Mouse (Mus musculus) liver, adult 2 months (tissue): ENCODE measurements around the gene Lce1b. TPM values are rescaled to one million over a fixed set of nuclear protein-coding genes. Genes with fewer than 3 reads are reported as not detected.

Source experiments
- DNase-seq: peaks from one replicate; pipeline ENCODE4 v3.0.0-alpha.2; 2011; ENCODE audit warnings: low read depth, low spot score; ENCODE audit errors: extremely low read depth
- H3K27ac ChIP-seq: fragments of 200-500 bp; replicated peaks from 2 replicates; pipeline ENCODE4 v1.5.1; 2012; ENCODE audit warnings: low read depth, mild to moderate bottlenecking, control low read depth, inconsistent platforms, low read length; ENCODE audit not compliant: insufficient read depth
- H3K27me3 ChIP-seq: fragments of 200-500 bp; 2 replicates; pipeline ENCODE4 v1.6.1; 2012; ENCODE audit warnings: mild to moderate bottlenecking, moderate library complexity, low read length, inconsistent platforms; ENCODE audit not compliant: control insufficient read depth, insufficient read depth
- H3K36me3 ChIP-seq: fragments of 200-500 bp; 2 replicates; pipeline ENCODE4 v1.6.1; 2012; ENCODE audit warnings: low read length, inconsistent platforms; ENCODE audit not compliant: control insufficient read depth, insufficient read depth
- H3K4me1 ChIP-seq: fragments of 200-500 bp; 2 replicates; pipeline ENCODE4 v1.6.1; 2011; ENCODE audit warnings: low read length; ENCODE audit not compliant: control insufficient read depth, insufficient read depth
- H3K4me3 ChIP-seq: fragments of 200-500 bp; 2 replicates; pipeline ENCODE4 v1.5.1; 2011; ENCODE audit warnings: low read depth, mild to moderate bottlenecking, control low read depth, low read length, moderate library complexity; ENCODE audit not compliant: insufficient read depth
- H3K79me2 ChIP-seq: fragments of 200-500 bp; 2 replicates; pipeline ENCODE4 v1.6.1; 2012; ENCODE audit warnings: inconsistent platforms, mild to moderate bottlenecking, low read length, moderate library complexity; ENCODE audit not compliant: control insufficient read depth, insufficient read depth
- H3K9ac ChIP-seq: fragments of 200-500 bp; 2 replicates; pipeline ENCODE4 v1.6.1; 2012; ENCODE audit warnings: low read depth, mild to moderate bottlenecking, control low read depth, inconsistent platforms, low read length
- CTCF ChIP-seq: fragments of 200-500 bp; IDR thresholded peaks from 2 replicates; pipeline ENCODE4 v1.5.1; 2011; ENCODE audit warnings: low read depth, low read length, control low read depth
- POLR2A ChIP-seq: fragments of 200-500 bp; IDR thresholded peaks from 2 replicates; pipeline ENCODE4 v1.6.1; 2011; ENCODE audit warnings: low read length, control low read depth; ENCODE audit not compliant: insufficient read depth; ENCODE audit errors: extremely low read depth
- WGBS: fragments of 180-500 bp; shearing (Covaris S2); methylation state at CpG from one replicate; pipeline ENCODE4 v1.1.7; 2018; 5-methylcytosine and 5-hydroxymethylcytosine counted together
- polyA plus RNA-seq: library from polyadenylated mRNA; depleted of rRNA; stranded (reverse); fragments of >200 nt; gene quantifications from 2 replicates; pipeline ENCODE4 v1.2.3, GENCODE M21; 2012; rRNA removed
- total RNA-seq: library from RNA; depleted of rRNA; stranded (reverse); fragments of >200 nt; gene quantifications from 2 replicates; pipeline ENCODE4 v1.2.3, GENCODE M21; 2014; rRNA removed

Lce1b gene
- total and polyA plus RNA-seq, 2 experiments = not detected

DNA sequence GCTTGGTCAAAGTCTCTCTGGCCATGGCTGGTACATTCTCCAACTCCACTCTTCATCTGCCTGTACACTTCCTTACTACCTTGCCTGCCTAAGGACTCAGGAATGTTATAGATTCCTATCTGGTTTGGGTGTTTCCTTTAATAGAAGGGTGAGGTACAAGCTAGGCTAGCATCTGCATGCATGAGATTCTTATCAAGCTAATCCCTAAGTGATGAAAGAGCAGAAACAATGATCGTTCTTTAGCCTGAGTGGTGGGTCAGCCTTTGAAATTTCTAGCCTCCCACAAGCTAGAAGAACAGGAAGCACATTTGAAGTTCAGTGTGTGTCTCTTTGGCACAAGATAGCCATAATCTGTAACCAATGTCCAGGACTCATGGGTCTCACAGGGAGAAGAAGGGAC is 46.9 kb downstream of the Lce1b start:
- TF ChIP-seq CTCF (no peak), POLR2A (no peak)
- Histone ChIP-seq H3K27ac (no peak overlapping the region), H3K79me2 (no peaks in the 10 kb centered on the region), H3K4me1 (no peaks in the 10 kb centered on the region), H3K9ac (no peak overlapping the region), H3K27me3 (no peaks in the 10 kb centered on the region), H3K4me3 (no peak overlapping the region), H3K36me3 (no peaks in the 10 kb centered on the region)
- DNase-seq = no peak
- 55% methylated on average over 1 of the region's 1 CpGs for WGBS

DNA sequence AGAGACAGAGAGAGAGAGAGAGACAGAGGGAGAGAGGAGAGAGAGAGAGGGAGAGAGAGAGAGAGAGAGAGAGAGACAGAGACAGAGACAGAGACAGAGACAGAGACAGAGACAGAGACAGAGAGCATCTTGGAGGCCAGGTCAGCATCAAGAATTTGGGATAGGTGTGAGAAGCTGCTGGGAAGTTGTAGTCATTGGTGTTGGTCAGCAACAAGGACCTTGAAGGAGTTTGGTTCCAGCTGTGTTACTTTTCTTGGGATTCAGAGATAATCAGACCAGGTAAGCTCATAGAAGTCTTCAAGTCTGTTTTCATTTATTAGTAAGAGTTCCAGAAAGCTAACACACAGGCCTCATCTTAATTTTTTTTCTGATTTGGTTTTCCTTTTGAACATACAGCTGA is 49.3 kb downstream of the Lce1b start, which contains the start of gene 2210017I01Rik:
Gene 2210017I01Rik (minus strand): TSS at position 101 of the 400 bp plus-strand sequence.
- Histone ChIP-seq H3K36me3 (no peaks in the 10 kb centered on the region), H3K4me3 (no peak within 1 kb of the TSS), H3K27me3 (no peaks in the 10 kb centered on the region), H3K4me1 (no peaks in the 10 kb centered on the region), H3K9ac (no peak within 1 kb of the TSS), H3K79me2 (no peaks in the 10 kb centered on the region), H3K27ac (no peak within 1 kb of the TSS)
- DNase-seq = no peak
- TF ChIP-seq CTCF (no peak), POLR2A (no peak)

Other genes starting within 250 kb of the Lce1b start
- gene Sprr2i, start 248.9 kb downstream of the Lce1b start, total RNA-seq = not detected in 2 replicates
- gene Sprr2i, start 248.9 kb downstream of the Lce1b start, polyA plus RNA-seq = not detected in 2 replicates
- gene Sprr2j-ps, start 238.8 kb downstream of the Lce1b start, total RNA-seq = not detected in 2 replicates
- not detected in 2 replicates for gene Sprr2j-ps, start 238.8 kb downstream of the Lce1b start, polyA plus RNA-seq
- 1.6 and 1.7 TPM in 2 replicates for gene Gm9774, start 227.5 kb downstream of the Lce1b start, total RNA-seq
- gene Gm9774, start 227.5 kb downstream of the Lce1b start, polyA plus RNA-seq = 4.2 and 5.0 TPM in 2 replicates
- not detected in 2 replicates for gene Sprr2k, start 224.3 kb downstream of the Lce1b start, total RNA-seq
- gene Sprr2k, start 224.3 kb downstream of the Lce1b start, polyA plus RNA-seq = not detected in 2 replicates
- not detected in 2 replicates for gene Sprr1b, start 218.1 kb downstream of the Lce1b start, total RNA-seq
- gene Sprr1b, start 218.1 kb downstream of the Lce1b start, polyA plus RNA-seq = not detected in 2 replicates
- not detected in 2 replicates for gene Sprr3, start 198.2 kb downstream of the Lce1b start, total RNA-seq
- gene Sprr3, start 198.2 kb downstream of the Lce1b start, polyA plus RNA-seq = not detected in 2 replicates
- gene Sprr1a, start 171.0 kb downstream of the Lce1b start, total RNA-seq = not detected in 2 replicates
- not detected in 2 replicates for gene Sprr1a, start 171.0 kb downstream of the Lce1b start, polyA plus RNA-seq
- gene Sprr4, start 156.4 kb downstream of the Lce1b start, total RNA-seq = not detected in 2 replicates
- not detected in 2 replicates for gene Sprr4, start 156.4 kb downstream of the Lce1b start, polyA plus RNA-seq
- not detected in 2 replicates for gene 2310046K23Rik, start 122.4 kb downstream of the Lce1b start, total RNA-seq
- gene 2310046K23Rik, start 122.4 kb downstream of the Lce1b start, polyA plus RNA-seq = not detected in 2 replicates
- gene Ivl, start 83.2 kb downstream of the Lce1b start, total RNA-seq = not detected in 2 replicates
- not detected in 2 replicates for gene Ivl, start 83.2 kb downstream of the Lce1b start, polyA plus RNA-seq
- gene Smcp, start 67.9 kb downstream of the Lce1b start, total RNA-seq = not detected in 2 replicates
- 0.17 TPM in 1 of 2 replicates, not detected in the other for gene Smcp, start 67.9 kb downstream of the Lce1b start, polyA plus RNA-seq
- gene 2210017I01Rik, start 49.4 kb downstream of the Lce1b start, total RNA-seq = not detected in 2 replicates
- not detected in 2 replicates for gene 2210017I01Rik, start 49.4 kb downstream of the Lce1b start, polyA plus RNA-seq
- gene Lce6a, start 35.3 kb downstream of the Lce1b start, total RNA-seq = not detected in 2 replicates
- gene Lce6a, start 35.3 kb downstream of the Lce1b start, polyA plus RNA-seq = not detected in 2 replicates
- not detected in 2 replicates for gene Lce1a1, start 8.6 kb downstream of the Lce1b start, total RNA-seq
- gene Lce1a1, start 8.6 kb downstream of the Lce1b start, polyA plus RNA-seq = not detected in 2 replicates
- gene Lce1a2, start 13.4 kb upstream of the Lce1b start, total RNA-seq = not detected in 2 replicates
- gene Lce1a2, start 13.4 kb upstream of the Lce1b start, polyA plus RNA-seq = not detected in 2 replicates
- gene Lce1c, start 22.3 kb upstream of the Lce1b start, total RNA-seq = not detected in 2 replicates
- not detected in 2 replicates for gene Lce1c, start 22.3 kb upstream of the Lce1b start, polyA plus RNA-seq
- not detected in 2 replicates for gene Lce1d, start 30.3 kb upstream of the Lce1b start, total RNA-seq
- gene Lce1d, start 30.3 kb upstream of the Lce1b start, polyA plus RNA-seq = not detected in 2 replicates
- gene Lce1e, start 52.1 kb upstream of the Lce1b start, total RNA-seq = not detected in 2 replicates
- not detected in 2 replicates for gene Lce1e, start 52.1 kb upstream of the Lce1b start, polyA plus RNA-seq
- gene Lce1f, start 63.4 kb upstream of the Lce1b start, total RNA-seq = not detected in 2 replicates
- not detected in 2 replicates for gene Lce1f, start 63.4 kb upstream of the Lce1b start, polyA plus RNA-seq
- not detected in 2 replicates for gene Gm38119, start 82.2 kb upstream of the Lce1b start, total RNA-seq
- not detected in 2 replicates for gene Gm38119, start 82.2 kb upstream of the Lce1b start, polyA plus RNA-seq
- gene Lce1g, start 95.4 kb upstream of the Lce1b start, total RNA-seq = not detected in 2 replicates
- gene Lce1g, start 95.4 kb upstream of the Lce1b start, polyA plus RNA-seq = not detected in 2 replicates
- gene Lce1h, start 108.1 kb upstream of the Lce1b start, total RNA-seq = not detected in 2 replicates
- gene Lce1h, start 108.1 kb upstream of the Lce1b start, polyA plus RNA-seq = not detected in 2 replicates
- gene Lce1i, start 122.0 kb upstream of the Lce1b start, total RNA-seq = not detected in 2 replicates
- not detected in 2 replicates for gene Lce1i, start 122.0 kb upstream of the Lce1b start, polyA plus RNA-seq
- gene Lce1j, start 133.6 kb upstream of the Lce1b start, total RNA-seq = not detected in 2 replicates
- not detected in 2 replicates for gene Lce1j, start 133.6 kb upstream of the Lce1b start, polyA plus RNA-seq
- not detected in 2 replicates for gene Lce1k, start 151.0 kb upstream of the Lce1b start, total RNA-seq
- not detected in 2 replicates for gene Lce1k, start 151.0 kb upstream of the Lce1b start, polyA plus RNA-seq
- not detected in 2 replicates for gene Kprp, start 170.3 kb upstream of the Lce1b start, total RNA-seq
- not detected in 2 replicates for gene Kprp, start 170.3 kb upstream of the Lce1b start, polyA plus RNA-seq
- gene Lce1l, start 194.4 kb upstream of the Lce1b start, total RNA-seq = not detected in 2 replicates
- gene Lce1l, start 194.4 kb upstream of the Lce1b start, polyA plus RNA-seq = not detected in 2 replicates
- not detected in 2 replicates for gene 2310050C09Rik, start 213.3 kb upstream of the Lce1b start, total RNA-seq
- not detected in 2 replicates for gene 2310050C09Rik, start 213.3 kb upstream of the Lce1b start, polyA plus RNA-seq